Mouse (Mus musculus): ENCODE measurements around the gene Rer1. TPM values are rescaled to one million over a fixed set of nuclear protein-coding genes. Genes with fewer than 3 reads are reported as not detected.
A peak's percentile ranks its signal among the peaks of the same experiment; 100 is the strongest.

Gene Rer1
- polyA plus RNA-seq (2012; fragmentation: generic; extraction: Trizol), result 125 TPM
- long read RNA-seq, experiment 1, transcript Rer1-201 (7 exons, 1,596 nt), result major isoform, 130 of 201 reads
- long read RNA-seq, experiment 1, transcript Rer1-203 (8 exons, 1,803 nt), result minor isoform, 27 of 201 reads
- long read RNA-seq, experiment 1, partial matches to known transcripts, result 14 of 201 reads
- long read RNA-seq, experiment 1, other reads (novel, unspliced or antisense), result 30 of 201 reads
- long read RNA-seq, experiment 2, transcript Rer1-201 (7 exons, 1,596 nt), result major isoform, 216 of 371 reads
- long read RNA-seq, experiment 2, transcript Rer1-203 (8 exons, 1,803 nt), result minor isoform, 98 of 371 reads
- long read RNA-seq, experiment 2, partial matches to known transcripts, result 5 of 371 reads
- long read RNA-seq, experiment 2, other reads (novel, unspliced or antisense), result 52 of 371 reads

GRCm38 (mm10) chr4:155086108-155087024 lies at the start of gene Rer1, which contains the start of gene Morn1:
TSS of gene Rer1 (minus strand) at chr4:155086382.
TSS of gene Morn1 (plus strand) at chr4:155086577.
- Histone ChIP-seq H3K79me2 (ENCODE audit: control insufficient read depth, insufficient read depth) (peaks cover 47% of the 10 kb centered on the region), H3K79me3 (ENCODE audit: low read depth) (peaks cover 38% of the 10 kb centered on the region), H3ac (ENCODE audit: control insufficient read depth, insufficient read length, low read depth) (peak within 1 kb of the TSS; percentile 95), H3K36me3 (ENCODE audit: control insufficient read depth, insufficient read depth) (peaks cover 22% of the 10 kb centered on the region), H3K4me3 (ENCODE audit: insufficient read depth, poor library complexity, severe bottlenecking) (peak within 1 kb of the TSS; percentile 76), H3K27me3 (ENCODE audit: control insufficient read depth, insufficient read depth, insufficient read length) (no peaks in the 10 kb centered on the region)
- no peak for TF ChIP-seq MYOD1 (IDR thresholded peaks at IDR 0.05; ENCODE audit: control insufficient read depth, insufficient read length, low read depth)
- no peak for TF ChIP-seq FOSL1 (IDR thresholded peaks at IDR 0.05; ENCODE audit: insufficient read depth, low read length, poor library complexity, severe bottlenecking)
- TF ChIP-seq MAX (IDR thresholded peaks at IDR 0.05), result peak; percentile 66

- Histone ChIP-seq H3ac (ENCODE audit: control insufficient read depth, insufficient read length, low read depth) (no peak overlapping the region), H3K36me3 (ENCODE audit: control insufficient read depth, insufficient read depth) (no peaks in the 10 kb centered on the region), H3K27me3 (ENCODE audit: control insufficient read depth, insufficient read depth, insufficient read length) (no peaks in the 10 kb centered on the region), H3K79me3 (ENCODE audit: low read depth) (no peaks in the 10 kb centered on the region), H3K4me3 (ENCODE audit: insufficient read depth, poor library complexity, severe bottlenecking) (no peak overlapping the region), H3K79me2 (ENCODE audit: control insufficient read depth, insufficient read depth) (no peaks in the 10 kb centered on the region)
- TF ChIP-seq CTCF (IDR thresholded peaks at IDR 0.05; ENCODE audit: control insufficient read depth, insufficient read depth, insufficient read length), result no peak
- TF ChIP-seq USF1 (IDR thresholded peaks at IDR 0.05; ENCODE audit: low read depth), result no peak
- no peak for TF ChIP-seq MAX (IDR thresholded peaks at IDR 0.05)
- no peak for TF ChIP-seq MYOG (IDR thresholded peaks at IDR 0.05; ENCODE audit: control insufficient read depth, extremely low read depth, insufficient read length)
- no peak for TF ChIP-seq CEBPB (IDR thresholded peaks at IDR 0.05; ENCODE audit: low read depth)
- no peak for TF ChIP-seq MYOD1 (IDR thresholded peaks at IDR 0.05; ENCODE audit: control insufficient read depth, insufficient read length, low read depth)
- no peak for TF ChIP-seq FOSL1 (IDR thresholded peaks at IDR 0.05; ENCODE audit: insufficient read depth, low read length, poor library complexity, severe bottlenecking)
Measured at GRCm38 (mm10) chr4:155134686-155135172, 48.5 kb upstream of the Rer1 start.

GRCm38 (mm10) chr4:155133658-155134417 lies 47.7 kb upstream of the Rer1 start:
- no peak for TF ChIP-seq USF1 (IDR thresholded peaks at IDR 0.05; ENCODE audit: low read depth)
- TF ChIP-seq CTCF (IDR thresholded peaks at IDR 0.05; ENCODE audit: control insufficient read depth, insufficient read depth, insufficient read length), result no peak
- peak; percentile 30 for TF ChIP-seq MYOD1 (IDR thresholded peaks at IDR 0.05; ENCODE audit: control insufficient read depth, insufficient read length, low read depth)
- no peak for TF ChIP-seq FOSL1 (IDR thresholded peaks at IDR 0.05; ENCODE audit: insufficient read depth, low read length, poor library complexity, severe bottlenecking)
- no peak for TF ChIP-seq MYOG (IDR thresholded peaks at IDR 0.05; ENCODE audit: control insufficient read depth, extremely low read depth, insufficient read length)
- peak; percentile 34 for TF ChIP-seq MAX (IDR thresholded peaks at IDR 0.05)
- no peak for TF ChIP-seq CEBPB (IDR thresholded peaks at IDR 0.05; ENCODE audit: low read depth)
- Histone ChIP-seq H3K79me2 (ENCODE audit: control insufficient read depth, insufficient read depth) (no peaks in the 10 kb centered on the region), H3ac (ENCODE audit: control insufficient read depth, insufficient read length, low read depth) (peak overlapping the region; percentile 53), H3K27me3 (ENCODE audit: control insufficient read depth, insufficient read depth, insufficient read length) (no peaks in the 10 kb centered on the region), H3K4me3 (ENCODE audit: insufficient read depth, poor library complexity, severe bottlenecking) (no peak overlapping the region), H3K79me3 (ENCODE audit: low read depth) (no peaks in the 10 kb centered on the region), H3K36me3 (ENCODE audit: control insufficient read depth, insufficient read depth) (no peaks in the 10 kb centered on the region)

GRCm38 (mm10) chr4:155133188-155133587 lies 47.0 kb upstream of the Rer1 start:
- Histone ChIP-seq H3K27me3 (ENCODE audit: control insufficient read depth, insufficient read depth, insufficient read length) (no peaks in the 10 kb centered on the region), H3K79me3 (ENCODE audit: low read depth) (no peaks in the 10 kb centered on the region), H3K4me3 (ENCODE audit: insufficient read depth, poor library complexity, severe bottlenecking) (no peak overlapping the region), H3K36me3 (ENCODE audit: control insufficient read depth, insufficient read depth) (no peaks in the 10 kb centered on the region), H3ac (ENCODE audit: control insufficient read depth, insufficient read length, low read depth) (peak overlapping the region; percentile 49), H3K79me2 (ENCODE audit: control insufficient read depth, insufficient read depth) (no peaks in the 10 kb centered on the region)
- TF ChIP-seq CTCF (IDR thresholded peaks at IDR 0.05; ENCODE audit: control insufficient read depth, insufficient read depth, insufficient read length) (no peak), MYOG (IDR thresholded peaks at IDR 0.05; ENCODE audit: control insufficient read depth, extremely low read depth, insufficient read length) (no peak), USF1 (IDR thresholded peaks at IDR 0.05; ENCODE audit: low read depth) (no peak), FOSL1 (IDR thresholded peaks at IDR 0.05; ENCODE audit: insufficient read depth, low read length, poor library complexity, severe bottlenecking) (no peak), CEBPB (IDR thresholded peaks at IDR 0.05; ENCODE audit: low read depth) (no peak), MYOD1 (IDR thresholded peaks at IDR 0.05; ENCODE audit: control insufficient read depth, insufficient read length, low read depth) (no peak), MAX (IDR thresholded peaks at IDR 0.05) (no peak)

GRCm38 (mm10) chr4:155130616-155131015 lies 44.4 kb upstream of the Rer1 start:
- no peak overlapping the region for H3K4me3 ChIP-seq (ENCODE audit: insufficient read depth, poor library complexity, severe bottlenecking)
- H3K79me2 ChIP-seq (ENCODE audit: control insufficient read depth, insufficient read depth), result no peaks in the 10 kb centered on the region
- no peaks in the 10 kb centered on the region for H3K79me3 ChIP-seq (ENCODE audit: low read depth)
- no peak for TF ChIP-seq USF1 (IDR thresholded peaks at IDR 0.05; ENCODE audit: low read depth)
- TF ChIP-seq MYOD1 (IDR thresholded peaks at IDR 0.05; ENCODE audit: control insufficient read depth, insufficient read length, low read depth), result no peak
- no peak for TF ChIP-seq CTCF (IDR thresholded peaks at IDR 0.05; ENCODE audit: control insufficient read depth, insufficient read depth, insufficient read length)
- TF ChIP-seq CEBPB (IDR thresholded peaks at IDR 0.05; ENCODE audit: low read depth), result no peak
- no peak for TF ChIP-seq MYOG (IDR thresholded peaks at IDR 0.05; ENCODE audit: control insufficient read depth, extremely low read depth, insufficient read length)
- TF ChIP-seq FOSL1 (IDR thresholded peaks at IDR 0.05; ENCODE audit: insufficient read depth, low read length, poor library complexity, severe bottlenecking), result no peak
- no peak for TF ChIP-seq MAX (IDR thresholded peaks at IDR 0.05)
- peak overlapping the region; percentile 20 for H3ac ChIP-seq (ENCODE audit: control insufficient read depth, insufficient read length, low read depth)
- no peaks in the 10 kb centered on the region for H3K27me3 ChIP-seq (ENCODE audit: control insufficient read depth, insufficient read depth, insufficient read length)
- H3K36me3 ChIP-seq (ENCODE audit: control insufficient read depth, insufficient read depth), result no peaks in the 10 kb centered on the region
